Mouse (Mus musculus) adrenal gland, postnatal 25 days (tissue): Measurements from ENCODE around the gene Rpa1. TPM values are rescaled to one million over a fixed set of nuclear protein-coding genes. Genes with fewer than 3 reads are reported as not detected.
"Not testable (repeated sequence)": the region's sequence is repeated elsewhere in the genome, so short reads cannot be mapped to it uniquely, and the experiment has no call there.

ENCODE experiments used
- DNase-seq: peaks from one replicate; pipeline ENCODE4 v3.0.0; 2021; ENCODE audit warnings: mixed read lengths
- total RNA-seq: library from RNA; stranded (reverse); gene quantifications from 2 replicates; pipeline ENCODE4 v1.2.3, GENCODE M21; 2021

Gene Rpa1
- total RNA-seq, 1 experiment from 2014 or later, result 59.6 TPM

DNA sequence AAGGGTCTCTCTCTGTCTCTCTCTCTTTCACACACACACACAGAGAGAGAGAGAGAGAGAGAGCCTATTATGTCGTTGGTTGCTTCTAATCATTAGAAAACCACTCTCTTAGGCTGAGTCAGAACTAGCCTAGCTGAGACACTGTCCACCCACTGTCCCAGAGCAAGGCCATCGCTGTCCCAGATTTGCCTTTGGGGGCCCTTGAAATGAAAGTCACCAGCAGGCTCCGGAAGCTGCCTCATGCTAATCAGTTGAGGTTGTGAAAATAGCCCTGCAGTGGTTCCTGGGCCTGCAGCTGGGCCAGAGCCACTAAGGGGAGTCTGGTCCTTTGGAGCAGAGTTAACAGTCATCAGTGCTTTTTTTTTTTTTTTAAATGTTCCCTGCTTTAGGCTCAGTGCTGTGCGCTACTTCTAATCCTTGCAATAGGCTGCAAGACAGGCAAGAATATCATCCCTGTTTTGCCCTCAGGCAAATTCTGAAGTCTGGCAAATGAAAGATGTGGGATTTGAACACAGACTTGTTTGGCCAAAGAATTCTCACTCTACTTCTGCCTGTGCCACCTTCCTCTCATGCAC lies 62.1 kb downstream of the Rpa1 start:
- peak; percentile 63 for DNase-seq

DNA sequence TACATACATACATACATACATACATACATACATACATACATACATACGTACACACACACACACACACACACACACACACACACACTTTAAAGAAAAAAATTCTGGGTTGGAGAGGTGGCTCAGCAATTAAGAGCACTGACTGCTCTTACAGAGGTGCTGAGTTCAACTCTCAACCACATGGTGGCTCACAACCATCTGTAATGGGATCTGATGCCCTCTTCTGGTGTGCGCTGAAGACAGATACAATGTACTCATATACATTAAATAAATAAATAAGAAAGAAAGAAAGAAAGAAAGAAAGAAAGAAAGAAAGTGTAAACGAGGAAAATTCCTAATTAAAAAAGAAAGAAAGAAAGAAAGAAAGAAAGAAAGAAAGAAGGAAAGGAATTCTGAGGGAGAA lies 64.3 kb downstream of the Rpa1 start:
- not testable (repeated sequence) for DNase-seq

DNA sequence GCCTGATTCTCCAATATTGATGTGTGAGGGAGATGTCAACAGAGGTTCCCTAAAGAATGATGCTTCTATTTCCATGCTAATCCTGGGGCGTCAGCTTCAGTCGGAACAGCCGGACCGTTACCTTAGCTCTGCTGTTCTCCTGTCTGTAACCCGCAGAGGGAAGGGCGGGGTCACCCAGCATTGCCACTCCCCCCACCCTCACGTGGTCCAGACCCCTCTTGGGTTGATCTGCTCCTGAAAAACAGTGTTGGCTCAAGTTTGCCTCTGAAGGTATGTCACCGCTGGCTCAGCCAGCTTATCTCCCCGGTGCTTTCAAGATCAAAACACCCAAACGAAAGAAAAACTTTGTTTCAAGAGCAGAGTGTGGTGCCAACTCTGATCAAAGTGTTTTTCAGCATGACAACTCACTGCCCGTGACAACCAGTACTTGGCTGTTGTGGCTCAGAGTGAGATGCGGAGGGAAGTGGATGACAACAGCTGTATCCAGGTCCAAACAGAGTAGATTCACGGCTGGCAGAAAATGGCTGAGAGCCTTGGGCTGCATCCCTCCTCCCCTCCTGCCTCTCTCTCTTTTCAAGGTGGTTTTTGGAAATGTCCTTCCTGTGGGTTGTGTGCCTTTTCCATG lies 65.5 kb downstream of the Rpa1 start:
- DNase-seq, result peak; percentile 46

DNA sequence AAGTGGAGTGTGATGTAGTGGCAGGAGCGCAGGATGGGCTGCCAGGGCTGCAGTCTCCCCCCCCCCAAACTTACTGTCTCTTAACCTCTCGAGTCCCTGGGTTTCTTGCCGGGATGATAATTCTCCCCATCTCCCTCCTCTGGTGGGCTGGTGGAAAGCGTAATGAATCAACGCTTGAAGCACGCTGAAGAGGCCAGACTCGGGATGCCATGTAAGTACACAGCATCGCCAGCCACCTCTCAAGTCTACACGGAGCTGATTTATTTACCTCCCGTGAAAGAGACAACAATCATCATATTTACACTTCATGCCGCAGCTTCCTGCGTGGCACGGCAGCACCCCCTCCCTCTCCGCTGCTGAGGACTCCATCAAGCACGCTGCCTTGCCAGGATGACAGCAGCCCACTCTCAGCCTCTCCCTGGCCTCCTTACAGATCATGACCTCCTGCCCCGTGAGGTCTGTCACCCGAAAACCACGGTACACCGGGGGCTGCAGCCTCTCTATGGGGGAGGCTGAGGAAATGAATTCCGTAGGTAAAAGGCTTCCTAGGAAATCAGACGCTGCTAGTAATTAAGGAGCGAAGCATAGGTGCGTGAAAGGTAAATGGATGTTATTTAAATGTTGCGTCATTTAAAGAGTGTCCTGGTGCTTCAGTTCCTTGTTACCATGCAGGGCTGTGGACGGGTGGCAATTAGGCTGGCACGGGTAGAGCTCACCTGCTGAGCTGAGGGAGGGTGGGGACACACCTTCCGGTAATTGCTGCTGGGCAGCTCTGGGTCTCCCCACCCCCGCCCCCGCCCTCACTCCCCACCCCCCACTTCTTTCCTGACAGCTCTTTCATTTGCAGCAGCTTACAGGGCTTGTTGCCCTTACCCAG lies 66.5 kb downstream of the Rpa1 start:
- no peak for DNase-seq

DNA sequence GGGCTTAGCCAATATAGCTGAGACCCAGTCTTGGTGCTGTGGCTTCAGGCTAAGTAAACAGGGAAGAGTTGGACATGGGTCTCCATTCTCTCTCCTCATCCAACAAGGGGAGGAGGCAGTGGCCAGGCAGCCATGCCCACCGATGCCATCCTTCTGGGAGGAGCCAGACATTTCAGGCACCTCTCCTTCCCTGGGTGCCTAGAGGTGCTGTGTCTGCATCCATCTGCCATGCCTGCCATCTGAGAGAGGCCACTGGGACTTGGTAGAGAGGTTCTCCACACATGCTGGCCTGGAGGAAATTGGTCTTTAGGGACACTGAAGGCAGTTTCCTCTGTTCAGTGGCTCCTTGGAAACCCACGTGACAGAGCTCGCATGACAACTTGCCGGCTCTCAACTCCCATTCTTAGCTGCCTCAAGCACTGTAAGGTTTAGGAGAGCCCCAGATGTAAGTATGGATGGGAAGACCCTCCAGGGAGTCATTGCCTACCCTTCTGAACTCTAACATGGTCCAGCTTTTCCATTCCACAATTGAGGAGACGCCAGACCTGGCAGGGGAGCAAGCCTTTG lies 67.6 kb downstream of the Rpa1 start:
- no peak for DNase-seq

DNA sequence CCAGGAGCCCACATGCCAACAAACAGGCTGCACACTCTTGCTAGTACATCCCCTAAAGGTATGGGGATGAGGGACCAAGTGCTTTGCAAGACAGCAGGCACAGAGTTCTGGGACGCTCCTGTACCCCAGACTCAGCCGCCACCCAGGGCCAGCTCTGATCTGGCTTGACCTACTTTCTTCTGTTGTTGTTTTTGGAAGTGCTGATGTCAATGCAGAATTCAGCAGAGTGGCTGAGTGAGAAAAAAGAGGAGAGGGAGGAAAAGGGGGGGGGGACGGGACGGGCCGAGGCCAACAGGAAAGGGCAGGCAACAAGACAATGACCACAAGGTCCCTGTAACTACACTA lies 68.1 kb downstream of the Rpa1 start:
- DNase-seq, result no peak

DNA sequence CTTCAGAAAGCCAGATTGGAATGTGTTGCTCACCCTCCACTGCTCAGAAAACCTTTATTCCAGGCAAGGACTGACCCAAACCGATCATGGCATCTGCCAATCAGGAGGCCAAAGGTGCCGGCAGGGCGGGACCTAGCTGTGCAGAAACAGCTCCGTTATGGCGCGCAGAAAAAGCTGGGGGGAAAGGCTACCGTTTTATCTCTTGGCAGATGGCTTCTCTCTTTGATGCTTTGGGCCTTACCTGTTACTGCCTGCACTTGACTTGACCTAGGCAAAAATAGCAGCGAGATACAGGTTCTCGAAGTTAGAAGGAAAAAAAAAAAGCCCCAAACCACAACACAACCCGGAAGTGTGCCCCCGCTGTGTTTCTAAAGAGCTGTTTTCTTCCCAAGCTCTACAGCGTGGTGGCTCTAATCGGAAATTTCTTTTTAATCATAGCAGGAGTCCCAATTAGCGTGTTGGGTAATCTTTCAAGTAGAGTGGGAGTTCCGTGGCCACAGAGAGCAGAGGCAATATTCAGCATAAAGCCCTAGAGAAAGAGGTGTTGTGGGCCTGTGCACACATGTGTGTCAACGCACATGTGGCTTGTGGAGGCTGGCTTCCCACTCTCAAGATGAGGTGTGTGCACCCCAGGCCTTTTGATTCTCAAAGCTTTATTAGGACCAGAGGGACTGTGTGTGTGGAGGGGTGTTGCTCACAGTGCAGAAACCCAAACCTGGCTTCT lies 68.6 kb downstream of the Rpa1 start:
- DNase-seq, result peak; percentile 34

DNA sequence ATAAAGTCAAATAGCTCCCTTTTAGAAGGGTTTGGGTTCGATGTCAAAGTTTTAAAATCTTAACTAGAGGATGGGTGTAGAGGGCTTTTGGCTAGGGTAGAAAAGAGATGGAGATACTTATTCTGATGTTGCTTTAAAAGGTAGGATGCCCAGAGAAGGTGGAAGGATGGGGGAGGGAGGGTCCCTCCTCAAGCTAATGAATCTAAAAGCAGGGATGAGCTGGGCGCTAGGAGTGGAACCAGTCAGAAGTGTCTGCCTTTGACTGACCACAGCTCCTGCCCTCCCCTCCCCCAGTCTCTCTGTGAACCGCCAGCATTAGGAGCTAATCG lies 69.1 kb downstream of the Rpa1 start:
- DNase-seq, result no peak

DNA sequence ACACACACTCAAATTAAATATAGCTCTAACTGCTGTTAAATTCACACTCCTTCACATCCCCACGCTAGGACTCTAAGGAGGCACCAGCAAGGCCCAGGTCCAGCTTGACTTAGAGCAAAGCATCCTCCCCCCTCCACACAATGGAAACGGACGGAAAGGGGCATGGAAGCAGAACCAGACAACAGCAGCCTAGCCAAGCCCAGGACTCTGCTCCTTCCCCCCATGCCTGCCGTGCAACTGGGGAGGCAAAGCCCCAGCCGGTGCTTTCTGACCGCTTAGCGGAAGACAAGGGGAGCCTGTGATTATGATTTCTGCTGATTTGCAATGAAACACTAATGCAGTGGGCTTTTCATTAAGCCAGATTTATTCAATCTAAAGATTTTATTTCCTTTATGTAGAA lies 70.0 kb downstream of the Rpa1 start:
- no peak for DNase-seq

DNA sequence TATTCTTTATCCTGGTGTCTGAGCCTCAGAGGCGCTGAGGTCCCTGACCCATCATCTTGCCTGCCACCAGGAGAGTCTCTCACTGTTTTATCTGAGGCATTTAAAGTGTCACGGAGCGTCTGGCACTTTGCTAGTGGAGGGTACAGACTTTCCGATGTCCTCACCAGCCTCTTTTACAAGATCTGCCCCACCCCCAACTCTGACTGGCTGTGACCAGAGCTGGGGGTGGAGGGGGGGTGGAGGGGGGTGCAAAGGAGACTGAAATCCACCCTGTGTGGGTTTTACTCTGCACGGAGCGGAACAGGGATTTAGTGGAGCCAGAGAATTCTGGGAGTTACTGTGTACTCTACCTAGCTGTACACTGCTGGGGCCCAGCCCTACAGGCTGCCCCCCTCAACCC lies 73.1 kb downstream of the Rpa1 start:
- DNase-seq, result no peak

DNA sequence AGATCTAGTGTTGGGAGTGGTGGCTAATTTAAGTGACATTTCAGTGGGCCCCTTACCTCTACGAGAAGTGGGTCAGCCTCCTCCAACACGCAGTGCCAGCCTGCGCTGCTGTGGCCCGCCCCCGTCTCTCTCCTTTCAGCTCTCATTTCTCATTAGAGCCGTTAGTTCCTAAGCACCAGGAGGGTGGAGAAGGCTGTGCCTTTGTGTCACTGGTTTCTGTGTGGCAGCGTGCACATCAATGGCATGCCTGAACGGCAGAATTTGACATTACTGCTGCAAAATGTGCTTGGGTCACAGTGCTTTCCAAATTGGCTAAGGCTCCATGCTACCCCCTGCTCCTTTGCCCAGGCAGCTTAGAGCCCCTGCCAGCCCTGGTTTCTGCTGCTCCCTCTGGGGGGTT lies 74.7 kb downstream of the Rpa1 start:
- DNase-seq, result no peak

DNA sequence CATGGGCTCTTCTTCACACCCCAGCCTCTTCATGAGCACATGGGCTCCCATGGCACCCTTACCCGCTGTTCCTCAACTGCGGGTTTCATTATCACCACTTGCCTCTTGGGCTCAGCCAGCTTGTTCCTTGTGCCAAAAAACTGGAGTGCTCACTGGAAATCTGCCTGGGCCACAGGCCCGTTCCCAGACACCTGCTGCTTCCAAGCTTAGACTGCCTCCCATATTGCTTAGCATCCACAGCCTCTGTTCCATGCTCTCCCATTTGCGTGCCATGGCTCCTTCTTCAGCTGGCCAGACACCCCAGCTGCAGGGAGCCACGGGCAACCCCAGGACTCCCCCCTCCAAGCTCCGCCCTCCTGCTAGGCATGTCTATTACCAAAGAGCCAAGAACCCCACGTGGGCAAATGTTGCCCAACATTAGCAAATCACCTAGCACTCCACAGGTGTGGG lies 77.1 kb downstream of the Rpa1 start:
- no peak for DNase-seq

DNA sequence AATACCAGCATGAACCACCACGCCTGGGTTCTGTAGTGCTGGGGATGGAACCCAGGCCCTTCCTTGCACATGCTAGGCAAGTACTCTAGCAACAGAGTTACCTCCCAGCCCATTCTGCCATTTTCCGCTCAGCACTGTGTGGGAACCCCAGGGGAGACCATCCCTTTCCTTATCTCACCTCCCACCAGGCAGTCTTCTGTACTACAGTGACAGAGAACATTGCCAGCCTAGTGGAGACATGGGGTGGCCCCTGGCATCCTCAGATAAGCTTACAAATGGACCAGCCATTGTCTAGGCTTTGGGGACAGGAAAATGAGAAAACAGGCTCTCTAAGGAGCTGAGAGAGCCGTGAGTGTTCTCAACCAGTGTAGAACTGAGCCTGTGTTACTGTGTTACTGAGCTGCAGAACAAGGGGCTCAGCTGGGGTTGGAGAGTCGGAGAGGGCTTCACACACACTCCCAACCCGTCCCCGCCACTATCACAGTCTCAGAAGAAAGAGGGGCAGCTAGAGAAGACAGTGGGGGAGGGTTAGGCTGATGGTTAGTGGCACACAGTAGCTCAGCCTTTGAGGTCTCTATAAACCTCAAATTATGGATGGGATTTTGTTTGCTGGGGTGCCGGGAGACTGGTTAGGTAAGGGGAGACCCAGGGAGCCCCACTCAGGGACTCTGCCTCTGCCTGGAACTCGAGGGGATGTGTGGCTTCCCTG lies 77.7 kb downstream of the Rpa1 start:
- no peak for DNase-seq

DNA sequence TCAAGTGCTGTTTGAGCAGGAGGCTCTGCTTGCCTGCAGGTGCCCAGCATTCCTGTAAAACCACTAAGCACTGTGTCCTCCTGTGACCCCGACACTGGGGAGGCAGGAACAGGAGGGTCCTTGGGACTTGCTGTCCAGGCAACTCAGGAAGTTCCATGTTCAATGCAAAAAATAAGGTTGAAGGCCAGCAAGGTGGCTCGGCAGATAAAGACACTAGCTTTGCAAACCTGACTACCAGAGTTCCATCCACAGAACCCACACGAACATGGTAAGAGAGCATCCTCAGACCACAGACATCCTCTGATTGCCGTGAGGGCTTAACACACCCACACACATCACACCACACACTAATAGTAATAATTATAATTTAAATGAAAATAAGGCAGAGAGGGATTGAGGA lies 78.9 kb downstream of the Rpa1 start:
- DNase-seq, result no peak

DNA sequence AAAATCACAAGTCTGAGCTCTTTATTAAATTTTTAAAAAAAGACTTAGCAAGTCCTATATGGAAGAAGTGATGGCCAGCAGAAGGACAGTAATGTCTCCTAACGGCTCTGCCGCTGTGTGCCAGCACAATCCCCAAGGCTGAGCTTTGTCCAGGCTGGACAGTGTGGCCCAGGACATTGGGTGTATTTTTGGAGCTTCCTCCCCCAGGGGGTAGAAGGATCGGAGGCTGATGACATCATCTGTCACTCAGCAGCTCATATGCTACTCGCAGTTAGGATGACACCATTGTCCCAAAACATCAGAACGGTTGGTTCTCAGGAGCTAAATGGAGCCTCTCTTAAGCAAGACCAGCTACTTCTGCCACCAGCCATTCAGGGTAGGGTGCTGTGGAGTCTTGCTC lies 79.6 kb downstream of the Rpa1 start:
- DNase-seq, result no peak

DNA sequence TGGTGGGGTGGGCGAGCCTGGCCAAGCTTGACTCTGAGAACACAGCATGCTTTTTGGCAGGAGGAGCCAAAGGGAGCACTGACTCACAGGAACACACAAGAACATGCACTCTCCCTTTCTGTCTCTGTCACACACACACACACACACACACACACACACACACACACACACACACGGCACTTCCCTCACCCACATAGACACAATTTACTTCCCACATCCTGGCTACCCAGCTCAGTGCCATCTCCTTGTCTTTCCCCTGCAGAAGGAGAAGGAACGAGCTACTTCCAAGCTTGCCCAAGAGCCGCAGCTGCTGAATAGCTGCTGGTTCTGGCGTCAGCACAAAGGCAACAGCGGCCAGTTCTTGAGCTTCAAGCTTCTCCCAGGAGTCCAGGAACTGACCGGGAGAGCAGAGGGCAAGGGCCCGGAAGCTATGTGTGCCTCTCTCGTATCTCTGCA lies 80.3 kb downstream of the Rpa1 start:
- DNase-seq, result peak; percentile 40

DNA sequence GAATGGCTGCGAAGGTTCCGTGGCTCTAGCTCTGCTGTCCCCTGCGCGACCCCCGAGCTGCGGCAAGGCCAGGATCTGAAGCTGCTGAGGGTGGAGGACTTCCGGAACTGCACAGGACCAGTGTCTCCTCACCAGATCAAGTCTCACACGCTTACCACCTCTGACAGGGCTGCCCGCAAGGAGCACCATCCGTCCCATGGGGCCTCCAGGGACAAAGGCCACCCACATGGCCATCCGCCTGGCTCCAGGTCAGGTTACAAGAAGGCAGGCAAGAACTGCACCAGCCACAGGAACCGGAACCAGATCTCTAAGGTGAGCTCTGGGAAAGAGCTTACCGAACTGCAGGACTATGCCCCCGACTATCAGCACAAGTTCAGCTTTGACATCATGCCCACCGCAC lies 82.6 kb downstream of the Rpa1 start:
- DNase-seq, result no peak

DNA sequence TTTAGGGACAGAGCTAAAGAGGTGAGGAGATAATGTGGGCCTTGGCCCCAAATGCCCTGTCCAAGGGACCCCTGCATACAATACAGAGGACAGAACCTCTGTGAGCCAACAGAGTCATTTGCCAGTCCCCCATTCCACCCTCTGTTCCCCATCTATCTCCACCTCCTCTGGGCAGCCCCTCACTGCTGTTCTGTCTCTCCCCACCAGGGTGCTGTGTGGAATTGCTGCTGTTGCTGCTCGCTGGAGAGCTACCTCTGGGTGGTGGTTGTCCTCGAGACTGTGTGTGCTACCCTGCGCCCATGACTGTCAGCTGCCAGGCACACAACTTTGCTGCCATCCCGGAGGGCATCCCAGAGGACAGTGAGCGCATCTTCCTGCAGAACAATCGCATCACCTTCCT lies 83.6 kb downstream of the Rpa1 start:
- no peak for DNase-seq

DNA sequence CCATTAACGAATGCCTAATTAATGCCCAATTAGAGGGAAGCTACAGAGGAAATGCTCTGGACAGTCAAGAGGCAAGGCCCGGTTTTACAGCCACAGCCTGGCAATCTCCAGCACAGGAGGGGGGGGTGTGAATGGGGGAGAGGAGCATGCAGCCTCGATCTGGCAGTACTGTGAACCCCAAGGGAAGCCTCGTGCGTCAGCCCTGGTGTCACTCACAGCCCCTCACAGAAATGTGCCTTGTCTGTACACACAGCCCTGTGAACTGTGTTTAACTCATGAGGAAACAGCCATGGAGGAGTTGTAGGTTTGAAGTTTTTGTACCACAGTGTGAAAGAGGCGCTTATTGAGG lies 84.2 kb downstream of the Rpa1 start:
- DNase-seq, result no peak

DNA sequence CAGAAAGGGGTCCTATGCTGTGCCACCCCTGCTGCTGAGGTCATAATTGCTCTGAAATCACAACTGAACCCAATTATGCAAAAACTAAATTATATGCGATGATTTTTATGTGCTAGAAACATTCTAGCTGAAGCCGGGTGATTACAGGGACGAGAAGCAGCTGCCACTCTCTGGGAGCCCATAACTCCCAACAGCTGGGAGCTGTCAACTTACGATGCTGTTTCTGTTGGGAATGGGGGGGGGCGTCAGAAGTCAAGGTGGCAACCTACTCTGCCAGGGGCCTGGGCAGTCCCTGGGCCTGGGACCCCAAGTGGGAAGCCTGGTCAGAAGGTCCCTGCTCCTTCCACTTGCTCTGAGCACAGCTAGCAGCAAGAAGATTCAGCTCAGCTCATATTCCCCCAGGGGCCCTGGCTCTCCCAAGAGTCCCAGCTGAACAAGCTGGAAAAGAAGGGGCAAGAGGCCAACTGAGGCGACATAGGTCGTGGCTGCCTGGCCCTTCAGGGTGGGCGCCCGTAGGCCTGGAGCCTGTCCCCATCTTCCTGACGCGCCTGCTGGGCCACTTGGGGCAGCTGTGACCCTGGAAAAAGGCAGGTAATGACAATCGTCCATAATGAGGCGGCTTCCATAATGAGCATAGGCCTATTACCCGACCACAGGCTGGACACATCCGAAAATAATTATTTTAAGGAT lies 84.7 kb downstream of the Rpa1 start:
- no peak for DNase-seq

DNA sequence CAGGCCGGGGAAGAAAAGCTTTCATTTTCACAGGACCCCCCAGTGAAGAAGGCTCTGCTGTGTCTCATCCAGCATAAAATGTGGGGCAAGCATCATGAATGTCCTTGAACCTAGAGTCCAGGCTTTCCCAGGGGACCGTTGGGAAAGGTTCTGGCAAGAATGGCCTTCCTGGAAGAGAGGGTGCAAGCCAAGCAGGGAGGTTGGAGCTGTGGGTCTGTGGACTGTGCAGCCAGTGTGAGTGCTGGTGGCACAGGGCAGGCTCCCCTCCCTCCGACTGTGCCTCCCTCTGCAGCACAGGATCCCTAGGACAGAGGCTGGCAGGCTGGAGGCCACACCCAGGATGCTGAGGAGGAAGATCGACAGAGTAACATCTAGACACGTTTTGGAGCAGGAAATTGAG lies 85.3 kb downstream of the Rpa1 start:
- no peak for DNase-seq

DNA sequence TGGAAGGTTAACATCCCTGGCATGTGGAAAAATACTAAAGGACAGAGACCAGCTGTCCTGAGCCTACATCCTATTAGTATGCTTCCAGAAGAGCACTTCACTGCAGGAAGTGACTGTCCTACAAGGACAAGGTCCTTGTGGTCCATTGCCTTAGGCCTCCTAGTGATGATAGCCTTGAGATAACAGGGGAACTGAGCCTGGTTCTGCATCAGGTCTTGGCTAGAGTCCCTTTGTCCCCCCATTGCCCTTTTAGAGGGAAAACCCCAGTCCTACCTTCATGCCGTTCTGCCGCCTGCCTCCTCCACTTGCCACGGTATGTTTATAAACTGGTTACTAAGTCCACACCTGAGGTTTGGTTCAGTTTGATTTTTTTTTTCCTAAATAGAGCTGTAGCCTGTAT lies 85.9 kb downstream of the Rpa1 start:
- DNase-seq, result no peak
